Mouse (Mus musculus) intestine, embryonic 14.5 days (tissue): ENCODE data around the gene Igfbp1. TPM values are rescaled to one million over a fixed set of nuclear protein-coding genes. Genes with fewer than 3 reads are reported as not detected.

Experiments used
- ATAC-seq: fragments of 200-750 bp; cut with Nextera tagmentation; replicated peaks from 2 replicates; pipeline ENCODE4 v1.8.0; 2017; ENCODE audit warnings: low read depth, moderate number of reproducible peaks, moderate TSS enrichment, moderate library complexity; ENCODE audit not compliant: low FRiP score, low TSS enrichment
- DNase-seq: peaks from one replicate; pipeline ENCODE4 v3.0.0-alpha.2; 2018; ENCODE audit warnings: low spot score
- H3K27ac ChIP-seq: fragments of 300-500 bp; sonication (generic); 2 replicates; pipeline ENCODE4 v1.5.1; 2014; ENCODE audit warnings: low read depth, mild to moderate bottlenecking, control low read depth
- H3K27me3 ChIP-seq: fragments of 300-500 bp; sonication (generic); replicated peaks from 2 replicates; pipeline ENCODE4 v1.6.1; 2014; ENCODE audit warnings: low read length, control low read depth; ENCODE audit not compliant: control insufficient read depth, insufficient read depth
- H3K36me3 ChIP-seq: fragments of 300-500 bp; sonication (generic); 2 replicates; pipeline ENCODE4 v1.6.1; 2014; ENCODE audit warnings: low read length, control low read depth; ENCODE audit not compliant: control insufficient read depth, insufficient read depth
- H3K4me1 ChIP-seq: fragments of 300-500 bp; sonication (generic); replicated peaks from 2 replicates; pipeline ENCODE4 v1.6.1; 2014; ENCODE audit warnings: low read length, control low read depth, mixed read lengths; ENCODE audit not compliant: control insufficient read depth, insufficient read depth
- H3K4me2 ChIP-seq: fragments of 300-500 bp; sonication (generic); 2 replicates; pipeline ENCODE4 v1.6.1; 2014; ENCODE audit warnings: low read length
- H3K4me3 ChIP-seq: fragments of 300-500 bp; sonication (generic); 2 replicates; pipeline ENCODE4 v1.5.1; 2014; ENCODE audit warnings: low read depth, low read length, control low read depth, mixed read lengths
- H3K9ac ChIP-seq: fragments of 300-500 bp; sonication (generic); 2 replicates; pipeline ENCODE4 v1.6.1; 2014; ENCODE audit warnings: mild to moderate bottlenecking, low read length
- H3K9me3 ChIP-seq: fragments of 300-500 bp; sonication (generic); 2 replicates; pipeline ENCODE4 v1.6.1; 2016; ENCODE audit warnings: low read length, control low read depth; ENCODE audit not compliant: control insufficient read depth
- WGBS: fragments of 180-500 bp; shearing (Covaris S2); extraction: QIAGEN DNeasy Blood & Tissue Kit; methylation state at CpG from one replicate; pipeline ENCODE4 v1.1.7; 2014; 5-methylcytosine and 5-hydroxymethylcytosine counted together
- polyA plus RNA-seq: library from polyadenylated mRNA; unstranded; fragments of >200 nt; fragmentation: Nextera tagmentation; extraction: Ambion mirVana; gene quantifications from 2 replicates; pipeline ENCODE4 v1.2.1, GENCODE M21; 2014

Gene Igfbp1
- polyA plus RNA-seq, 1 experiment from 2014 or later = 0.57 TPM

DNA sequence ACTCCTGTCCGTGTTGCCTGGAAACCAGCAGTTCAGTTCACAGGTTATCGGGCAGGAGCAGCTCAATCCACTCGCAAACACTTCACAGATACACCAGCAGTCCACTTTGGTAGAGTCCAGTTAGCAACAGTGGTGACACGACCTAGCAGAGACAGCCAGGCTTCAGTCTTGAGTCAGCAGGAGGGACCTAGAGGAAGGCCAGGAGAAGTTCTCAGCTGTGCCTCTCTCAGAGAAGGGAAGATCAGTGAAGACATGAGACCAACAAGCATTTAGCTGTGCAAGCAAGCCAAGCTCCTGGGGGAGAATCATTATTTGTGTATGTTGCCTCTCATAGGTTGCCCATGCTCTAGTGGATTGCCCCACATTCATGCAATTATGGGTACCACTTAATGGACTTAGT lies 30.5 kb downstream of the Igfbp1 start:
- WGBS = 79% methylated on average over 4 of the region's 4 CpGs

DNA sequence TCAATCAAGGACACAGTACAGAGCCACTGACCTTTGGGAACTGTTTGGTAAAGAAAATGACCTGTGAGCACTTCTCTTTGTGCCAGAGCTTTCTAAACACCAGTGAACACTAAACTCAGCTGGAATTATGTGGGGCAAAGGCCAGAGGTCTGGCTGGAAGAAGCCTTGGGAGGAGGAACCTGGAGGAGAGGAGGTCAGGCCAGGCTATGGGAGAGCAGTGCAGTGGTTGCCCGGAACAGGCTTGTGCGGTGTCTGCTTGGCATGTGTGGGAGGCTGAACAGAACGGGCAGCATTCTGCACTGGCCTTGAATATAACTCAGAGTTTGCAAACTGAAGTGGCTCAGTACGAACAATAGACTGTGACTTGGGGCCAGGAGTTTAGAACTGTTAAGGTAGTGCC lies 32.4 kb downstream of the Igfbp1 start:
- no peaks in the 10 kb centered on the region for H3K36me3 ChIP-seq
- H3K9me3 ChIP-seq = no peaks in the 10 kb centered on the region
- H3K4me1 ChIP-seq = no peaks in the 10 kb centered on the region
- WGBS = 37% methylated on average over 4 of the region's 4 CpGs
- ATAC-seq (no peak), DNase-seq (no peak)
- H3K4me2 ChIP-seq = no peak overlapping the region
- H3K9ac ChIP-seq = no peak overlapping the region
- no peaks in the 10 kb centered on the region for H3K27me3 ChIP-seq
- no peak overlapping the region for H3K27ac ChIP-seq
- H3K4me3 ChIP-seq = no peak overlapping the region

More for the DNA sequence above, 30.5 kb downstream of the Igfbp1 start:
- Histone ChIP-seq H3K36me3 (no peaks in the 10 kb centered on the region), H3K4me1 (no peaks in the 10 kb centered on the region), H3K4me3 (no peak overlapping the region), H3K4me2 (no peak overlapping the region), H3K9ac (no peak overlapping the region), H3K9me3 (no peaks in the 10 kb centered on the region), H3K27me3 (no peaks in the 10 kb centered on the region), H3K27ac (no peak overlapping the region)
- ATAC-seq (no peak), DNase-seq (no peak)

DNA sequence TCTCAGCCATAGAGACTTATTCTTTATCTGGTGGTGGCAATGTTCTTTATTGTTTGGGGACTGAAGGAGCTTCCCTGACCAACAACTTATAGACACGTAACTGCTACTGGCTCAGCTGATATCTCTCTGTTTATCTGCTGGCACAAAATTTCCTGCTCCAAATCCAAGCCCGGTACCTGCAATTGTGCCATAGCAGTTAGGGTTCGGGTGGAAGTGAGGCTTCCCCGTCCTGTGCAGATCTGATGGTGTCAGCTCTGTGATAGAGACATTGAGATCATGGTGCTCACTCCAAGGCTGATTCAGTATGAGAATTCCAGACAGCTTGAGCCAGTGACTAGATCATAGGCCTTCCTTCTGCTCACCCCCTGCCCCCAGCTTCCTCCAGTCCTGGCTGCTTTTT lies 34.4 kb downstream of the Igfbp1 start:
- Histone ChIP-seq H3K27ac (no peak overlapping the region), H3K9me3 (no peaks in the 10 kb centered on the region)
- 93% methylated on average over 4 of the region's 4 CpGs for WGBS

DNA sequence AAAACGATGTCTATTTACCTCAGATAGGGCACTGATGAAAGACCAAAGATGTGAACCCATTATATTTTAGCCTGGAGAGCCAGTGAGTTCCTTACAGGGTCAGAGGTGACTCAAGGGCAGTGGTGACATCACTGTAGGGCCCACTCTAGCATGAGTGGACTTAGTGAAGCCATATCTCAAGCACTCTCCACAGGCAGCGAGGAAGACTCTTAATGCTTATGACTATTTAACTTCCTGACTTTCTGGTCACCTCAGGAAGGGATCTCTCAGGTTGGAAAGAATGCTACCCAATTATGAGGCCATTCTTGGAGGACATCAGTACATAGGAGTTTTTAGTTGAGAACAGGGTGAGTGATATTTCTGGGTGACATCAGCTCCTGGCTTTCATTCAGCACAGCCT lies 35.8 kb downstream of the Igfbp1 start:
- H3K27me3 ChIP-seq = no peaks in the 10 kb centered on the region
- no peaks in the 10 kb centered on the region for H3K4me1 ChIP-seq
- H3K9ac ChIP-seq = no peak overlapping the region
- DNase-seq = no peak
- no peak overlapping the region for H3K27ac ChIP-seq
- 87% methylated on average over 2 of the region's 2 CpGs for WGBS
- H3K36me3 ChIP-seq = no peaks in the 10 kb centered on the region
- H3K4me2 ChIP-seq = no peak overlapping the region
- no peaks in the 10 kb centered on the region for H3K9me3 ChIP-seq
- H3K4me3 ChIP-seq = no peak overlapping the region
- no peak for ATAC-seq

More for the DNA sequence above, 34.4 kb downstream of the Igfbp1 start:
- Histone ChIP-seq H3K9ac (no peak overlapping the region), H3K36me3 (no peaks in the 10 kb centered on the region), H3K4me1 (no peaks in the 10 kb centered on the region), H3K4me2 (no peak overlapping the region), H3K4me3 (no peak overlapping the region), H3K27me3 (no peaks in the 10 kb centered on the region)
- DNase-seq (no peak), ATAC-seq (no peak)

DNA sequence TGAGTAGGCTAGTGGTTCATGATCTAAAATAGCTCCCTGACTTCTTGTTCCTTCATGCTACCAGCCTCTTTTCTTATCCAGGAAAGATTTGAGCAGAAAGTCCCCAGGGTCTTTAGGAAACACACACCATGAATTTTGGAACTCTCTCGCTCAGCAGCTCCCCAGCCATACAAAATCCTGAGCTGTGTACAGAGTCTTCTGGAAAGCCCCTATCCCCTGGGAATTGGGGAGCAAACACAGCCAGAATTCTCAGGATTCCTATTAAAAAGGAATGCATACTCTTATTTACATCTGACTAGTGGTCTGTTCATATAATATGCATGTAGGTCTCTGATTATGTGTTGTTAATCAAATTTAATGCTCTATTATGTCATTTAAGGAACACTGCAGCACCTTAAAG lies 36.9 kb downstream of the Igfbp1 start:
- no peak overlapping the region for H3K27ac ChIP-seq
- H3K9ac ChIP-seq = no peak overlapping the region
- no peaks in the 10 kb centered on the region for H3K27me3 ChIP-seq
- no peaks in the 10 kb centered on the region for H3K4me1 ChIP-seq
- no peak overlapping the region for H3K4me2 ChIP-seq
- H3K9me3 ChIP-seq = no peaks in the 10 kb centered on the region
- DNase-seq (no peak), ATAC-seq (no peak)
- 79% methylated on average over 1 of the region's 1 CpGs for WGBS
- H3K4me3 ChIP-seq = no peak overlapping the region
- no peaks in the 10 kb centered on the region for H3K36me3 ChIP-seq

DNA sequence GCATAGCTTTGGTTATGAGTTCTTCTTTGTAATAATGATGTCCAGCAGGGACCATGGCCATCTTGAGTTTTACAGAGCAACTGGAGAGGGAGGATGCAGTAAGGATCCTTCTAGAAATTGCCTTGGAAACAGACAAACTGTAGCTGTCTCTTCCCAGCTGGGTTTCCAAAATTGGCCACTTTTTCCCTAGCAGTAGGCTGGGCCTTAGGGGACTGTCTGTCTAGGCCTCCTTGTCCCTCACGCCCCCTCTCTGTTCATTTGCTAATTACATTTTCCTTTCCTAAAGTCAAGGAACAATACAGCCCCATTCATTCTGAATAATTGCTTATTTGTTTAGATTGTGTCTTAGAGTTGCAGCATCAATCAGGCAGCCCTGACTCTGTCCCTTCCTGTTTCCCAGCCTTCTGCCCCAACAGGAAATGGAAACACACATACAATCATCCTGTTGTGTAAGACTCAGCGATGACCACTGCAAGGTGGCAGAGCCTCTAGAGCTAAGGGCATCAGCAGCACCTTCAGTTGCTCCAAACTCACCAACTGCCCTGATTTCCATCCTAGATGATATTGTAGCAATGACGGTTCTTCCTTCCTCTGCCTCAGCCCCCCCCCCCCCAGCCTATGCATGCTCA lies 37.5 kb downstream of the Igfbp1 start:
- no peaks in the 10 kb centered on the region for H3K36me3 ChIP-seq
- H3K27me3 ChIP-seq = no peaks in the 10 kb centered on the region
- H3K9ac ChIP-seq = no peak overlapping the region
- no peak overlapping the region for H3K4me2 ChIP-seq
- H3K9me3 ChIP-seq = no peaks in the 10 kb centered on the region
- ATAC-seq (no peak), DNase-seq (no peak)
- WGBS = 63% methylated on average over 3 of the region's 3 CpGs
- H3K27ac ChIP-seq = no peak overlapping the region
- no peaks in the 10 kb centered on the region for H3K4me1 ChIP-seq
- H3K4me3 ChIP-seq = no peak overlapping the region

DNA sequence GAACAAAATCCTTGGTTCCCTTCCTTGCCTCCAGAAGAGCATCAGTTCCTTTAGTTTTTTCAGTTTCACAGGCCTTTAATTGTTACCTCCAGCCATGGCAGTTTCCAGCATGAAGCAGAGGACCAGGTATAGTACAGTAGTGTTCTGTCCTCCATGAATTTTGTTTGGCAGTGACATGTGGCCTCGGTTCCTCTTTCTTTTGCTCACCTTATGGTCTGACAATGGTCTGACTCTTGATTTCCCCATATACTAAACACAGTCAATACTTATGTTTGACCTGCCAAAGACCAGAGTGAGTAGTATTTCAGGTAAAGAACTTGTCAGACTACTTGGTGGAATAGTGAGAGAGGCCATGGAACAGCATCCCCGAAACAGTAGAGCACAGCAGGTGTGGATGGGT lies 39.2 kb downstream of the Igfbp1 start:
- H3K4me3 ChIP-seq = no peak overlapping the region
- H3K27me3 ChIP-seq = no peaks in the 10 kb centered on the region
- H3K9ac ChIP-seq = no peak overlapping the region
- no peaks in the 10 kb centered on the region for H3K4me1 ChIP-seq
- DNase-seq = no peak
- H3K4me2 ChIP-seq = no peak overlapping the region
- no peak for ATAC-seq
- H3K27ac ChIP-seq = no peak overlapping the region
- WGBS = 88% methylated on average over 2 of the region's 2 CpGs
- H3K36me3 ChIP-seq = no peaks in the 10 kb centered on the region
- H3K9me3 ChIP-seq = no peaks in the 10 kb centered on the region

DNA sequence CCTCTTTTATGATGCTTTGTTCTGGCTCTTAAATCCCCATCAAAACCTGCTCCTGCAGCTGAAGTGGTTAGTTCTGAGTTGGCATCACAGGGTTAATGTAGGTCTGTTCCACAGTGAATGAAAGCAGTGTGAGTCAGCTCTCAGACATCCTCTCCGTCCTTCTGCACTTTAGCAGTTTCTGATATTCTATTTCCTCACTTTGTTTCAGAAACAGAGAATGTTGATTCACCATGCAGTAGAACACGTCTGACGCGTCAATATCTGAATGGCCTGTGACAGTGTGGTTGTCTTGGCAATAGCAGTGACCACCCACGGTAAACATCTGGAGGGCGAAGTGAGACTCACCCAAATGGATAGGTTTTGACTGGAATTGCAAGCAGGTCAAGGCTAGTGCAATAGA lies 40.1 kb downstream of the Igfbp1 start:
- ATAC-seq = 0 out of 2 replicates have a peak, but pooled peaks have one; percentile 32
- Histone ChIP-seq H3K36me3 (no peaks in the 10 kb centered on the region), H3K27ac (no peak overlapping the region), H3K4me3 (no peak overlapping the region), H3K4me2 (no peak overlapping the region), H3K9me3 (no peaks in the 10 kb centered on the region), H3K27me3 (no peaks in the 10 kb centered on the region), H3K9ac (no peak overlapping the region), H3K4me1 (no peaks in the 10 kb centered on the region)
- DNase-seq = no peak
- 59% methylated on average over 6 of the region's 6 CpGs for WGBS

DNA sequence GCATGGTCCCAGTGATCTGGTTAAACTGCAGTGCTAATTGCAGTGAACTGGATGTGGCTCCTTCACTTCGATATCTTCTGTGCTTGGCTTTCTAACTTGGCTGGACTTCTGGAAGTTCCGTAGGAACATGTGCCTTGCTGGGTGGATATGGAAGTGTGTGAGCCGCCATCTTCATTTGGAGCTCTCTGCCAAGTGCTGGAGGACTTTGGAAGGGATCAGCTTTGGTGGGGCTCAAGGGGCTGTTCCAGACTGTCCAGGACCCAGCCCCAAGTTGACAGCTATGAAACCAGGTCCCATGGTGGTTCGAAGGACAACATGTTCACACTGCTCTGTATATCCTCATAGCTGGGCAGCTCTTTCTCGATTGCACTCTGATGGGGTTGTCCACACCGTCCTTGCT lies 41.0 kb downstream of the Igfbp1 start:
- no peak overlapping the region for H3K4me2 ChIP-seq
- no peak for DNase-seq
- WGBS = 95% methylated on average over 6 of the region's 6 CpGs
- H3K4me1 ChIP-seq = no peaks in the 10 kb centered on the region
- no peak overlapping the region for H3K9ac ChIP-seq
- H3K27ac ChIP-seq = no peak overlapping the region
- no peaks in the 10 kb centered on the region for H3K27me3 ChIP-seq
- no peak overlapping the region for H3K4me3 ChIP-seq
- no peak for ATAC-seq
- H3K9me3 ChIP-seq = no peaks in the 10 kb centered on the region
- no peaks in the 10 kb centered on the region for H3K36me3 ChIP-seq
